Mouse (Mus musculus): Measurements from ENCODE around the gene Bmpr1b. TPM values are rescaled to one million over a fixed set of nuclear protein-coding genes. Genes with fewer than 3 reads are reported as not detected.
A peak's percentile ranks its signal among the peaks of the same experiment; 100 is the strongest.

Bmpr1b gene
- polyA plus RNA-seq, 1 experiment from 2014 or later, result 1.9 TPM

DNA sequence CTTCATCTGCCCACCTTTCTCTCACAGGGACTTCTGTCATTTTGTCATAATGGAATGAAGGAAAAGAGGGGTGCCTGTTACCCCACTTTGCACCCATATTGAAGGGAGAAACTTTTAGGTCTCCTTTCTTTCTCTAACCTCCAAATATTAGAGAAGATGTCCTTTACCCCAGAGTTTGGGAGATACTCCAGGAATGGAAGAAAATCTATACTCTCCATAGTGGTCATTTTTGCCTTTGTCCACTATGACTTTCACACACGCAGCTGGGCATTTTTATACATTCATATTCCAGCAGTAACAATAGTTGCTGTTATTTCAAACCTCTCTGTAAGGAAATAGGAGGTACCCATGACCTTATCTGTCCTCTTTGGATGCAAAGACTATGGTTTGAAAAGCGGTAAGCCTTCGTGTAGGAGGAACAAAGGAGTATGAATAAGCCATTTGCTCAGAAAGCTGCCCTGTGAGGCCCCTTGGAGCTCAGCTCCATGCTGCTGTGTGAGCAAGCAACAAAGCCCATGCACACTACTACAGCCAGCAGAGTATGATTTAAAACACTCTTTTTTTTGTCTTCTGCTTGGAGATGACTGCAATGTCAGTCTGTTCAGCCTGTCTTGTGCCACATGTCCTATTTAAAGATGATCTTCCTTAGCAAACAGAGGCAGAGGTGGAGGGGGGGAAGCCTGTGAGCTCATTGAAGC is 350.5 kb downstream of the Bmpr1b start:
- Histone ChIP-seq H3K4me3 (ENCODE audit: low read depth, low read length) (no peak overlapping the region), H3K4me1 (ENCODE audit: insufficient read depth, low read depth, low read length) (no peaks in the 10 kb centered on the region), H3K36me3 (ENCODE audit: insufficient read depth, low read length) (no peaks in the 10 kb centered on the region), H3K9ac (replicated peaks; ENCODE audit: low read depth) (no peak overlapping the region), H3K4me2 (replicated peaks; ENCODE audit: low read depth, low read length) (no peak overlapping the region), H3K9me3 (ENCODE audit: low read length) (no peaks in the 10 kb centered on the region), H3K27me3 (replicated peaks; ENCODE audit: insufficient read depth, low read length) (no peaks in the 10 kb centered on the region), H3K27ac (ENCODE audit: low read length) (no peak overlapping the region)
- ATAC-seq, result no peak
- TF ChIP-seq CTCF (IDR thresholded peaks at IDR 0.05) (no peak), EP300 (IDR thresholded peaks at IDR 0.05) (no peak)
- WGBS, result 49% methylated on average over 3 of the region's 3 CpGs
- no peak for DNase-seq (ENCODE audit: low spot score)

DNA sequence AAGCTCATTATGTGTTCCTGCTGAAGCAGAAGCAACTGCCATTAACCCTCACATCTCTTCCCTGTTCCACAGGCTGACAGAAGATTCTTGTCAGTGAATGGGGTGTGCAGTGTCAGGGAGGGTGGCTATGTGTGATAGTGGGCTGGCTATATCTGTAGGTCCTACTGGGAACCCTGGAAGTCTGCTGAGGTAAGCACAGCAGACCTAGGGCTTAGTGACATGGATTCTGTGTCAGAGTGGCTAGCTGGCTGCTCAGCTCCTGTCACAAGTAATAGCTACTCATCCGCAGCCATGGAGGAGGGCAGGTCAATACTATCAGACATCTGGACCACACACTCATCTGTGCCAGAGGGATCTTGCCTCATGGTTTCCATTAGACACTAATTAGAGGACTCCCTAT is 354.4 kb downstream of the Bmpr1b start:
- H3K4me3 ChIP-seq (ENCODE audit: low read depth, low read length), result no peak overlapping the region
- no peak for ATAC-seq
- no peak overlapping the region for H3K27ac ChIP-seq (ENCODE audit: low read length)
- no peaks in the 10 kb centered on the region for H3K36me3 ChIP-seq (ENCODE audit: insufficient read depth, low read length)
- H3K4me2 ChIP-seq (replicated peaks; ENCODE audit: low read depth, low read length), result no peak overlapping the region
- H3K27me3 ChIP-seq (replicated peaks; ENCODE audit: insufficient read depth, low read length), result no peaks in the 10 kb centered on the region
- H3K9ac ChIP-seq (replicated peaks; ENCODE audit: low read depth), result no peak overlapping the region
- DNase-seq (ENCODE audit: low spot score), result no peak
- H3K4me1 ChIP-seq (ENCODE audit: insufficient read depth, low read depth, low read length), result no peaks in the 10 kb centered on the region
- TF ChIP-seq CTCF (IDR thresholded peaks at IDR 0.05) (no peak), EP300 (IDR thresholded peaks at IDR 0.05) (no peak)
- no peaks in the 10 kb centered on the region for H3K9me3 ChIP-seq (ENCODE audit: low read length)
- WGBS, result 65% methylated on average over 1 of the region's 1 CpGs

DNA sequence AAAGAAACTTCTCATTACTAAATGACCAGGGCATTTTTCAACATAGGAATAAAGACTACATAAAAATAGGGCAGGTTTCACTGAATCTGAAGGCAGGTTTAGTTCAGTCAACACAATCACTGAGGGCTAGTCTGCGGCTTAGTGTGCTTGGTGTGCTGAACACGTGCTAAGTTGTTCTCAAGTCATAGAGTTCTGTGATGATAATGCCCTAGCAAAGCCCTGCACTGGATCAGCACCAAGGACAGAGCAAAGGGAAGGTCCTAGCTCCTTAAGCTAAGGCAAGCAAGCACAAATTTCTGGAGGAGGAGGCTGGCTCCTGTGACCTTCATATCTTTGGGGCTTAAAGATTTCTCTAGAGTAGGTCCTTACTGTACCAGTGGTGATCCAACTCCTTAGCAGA is 357.9 kb downstream of the Bmpr1b start:
- peak; percentile 65 for DNase-seq (ENCODE audit: low spot score)
- no peaks in the 10 kb centered on the region for H3K4me1 ChIP-seq (ENCODE audit: insufficient read depth, low read depth, low read length)
- no peak overlapping the region for H3K4me3 ChIP-seq (ENCODE audit: low read depth, low read length)
- TF ChIP-seq CTCF (IDR thresholded peaks at IDR 0.05), result no peak
- TF ChIP-seq EP300 (IDR thresholded peaks at IDR 0.05), result no peak
- H3K4me2 ChIP-seq (replicated peaks; ENCODE audit: low read depth, low read length), result no peak overlapping the region
- H3K9ac ChIP-seq (replicated peaks; ENCODE audit: low read depth), result no peak overlapping the region
- H3K27ac ChIP-seq (ENCODE audit: low read length), result no peak overlapping the region
- 32% methylated on average over 2 of the region's 2 CpGs for WGBS
- H3K36me3 ChIP-seq (ENCODE audit: insufficient read depth, low read length), result no peaks in the 10 kb centered on the region
- H3K27me3 ChIP-seq (replicated peaks; ENCODE audit: insufficient read depth, low read length), result no peaks in the 10 kb centered on the region
- ATAC-seq, result no peak
- H3K9me3 ChIP-seq (ENCODE audit: low read length), result no peaks in the 10 kb centered on the region

DNA sequence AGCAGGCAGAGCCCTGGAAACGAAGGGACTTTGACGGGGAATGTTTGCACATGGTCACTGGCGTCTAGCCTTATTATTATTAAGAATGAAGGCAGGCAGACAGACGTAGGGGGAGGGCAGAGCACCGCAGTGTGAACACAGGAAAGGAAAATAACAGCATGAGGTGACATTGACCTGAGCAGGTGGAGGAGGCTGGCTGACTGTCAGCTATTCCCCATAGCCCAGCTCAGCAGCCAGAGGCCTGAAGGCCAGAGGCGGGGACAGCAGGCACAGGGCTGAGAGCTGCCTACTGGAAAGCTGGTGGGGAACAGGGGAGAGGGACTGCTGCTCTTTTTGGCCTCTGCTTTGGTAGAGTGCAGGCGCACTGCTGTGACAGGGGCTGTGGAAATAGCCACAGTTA is 358.3 kb downstream of the Bmpr1b start:
- WGBS, result 48% methylated on average over 7 of the region's 7 CpGs
- H3K4me2 ChIP-seq (replicated peaks; ENCODE audit: low read depth, low read length), result no peak overlapping the region
- no peaks in the 10 kb centered on the region for H3K27me3 ChIP-seq (replicated peaks; ENCODE audit: insufficient read depth, low read length)
- H3K27ac ChIP-seq (ENCODE audit: low read length), result no peak overlapping the region
- no peak overlapping the region for H3K4me3 ChIP-seq (ENCODE audit: low read depth, low read length)
- H3K36me3 ChIP-seq (ENCODE audit: insufficient read depth, low read length), result no peaks in the 10 kb centered on the region
- ATAC-seq (no peak), DNase-seq (ENCODE audit: low spot score) (no peak)
- TF ChIP-seq CTCF (IDR thresholded peaks at IDR 0.05), result no peak
- H3K9ac ChIP-seq (replicated peaks; ENCODE audit: low read depth), result no peak overlapping the region
- H3K9me3 ChIP-seq (ENCODE audit: low read length), result no peaks in the 10 kb centered on the region
- H3K4me1 ChIP-seq (ENCODE audit: insufficient read depth, low read depth, low read length), result no peaks in the 10 kb centered on the region

DNA sequence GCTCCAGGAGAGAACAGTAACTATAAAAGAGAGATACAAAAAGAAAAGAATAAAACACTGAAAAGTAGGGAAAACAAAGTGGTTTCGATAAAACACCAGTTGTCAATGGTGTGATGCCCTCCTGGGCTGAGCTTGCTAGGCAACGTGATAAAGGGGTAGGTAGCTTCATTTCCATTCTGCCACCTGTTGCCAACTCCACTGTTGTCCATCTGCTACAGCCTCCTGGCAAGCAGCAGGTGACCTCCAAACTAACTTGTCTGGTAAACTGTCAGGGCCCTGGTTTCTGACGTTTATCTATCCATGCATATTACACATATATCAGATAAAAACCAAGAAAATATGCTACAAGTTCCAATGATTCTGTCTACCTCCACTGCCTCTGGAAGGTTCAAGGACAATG is 359.6 kb downstream of the Bmpr1b start:
- H3K9me3 ChIP-seq (ENCODE audit: low read length), result no peaks in the 10 kb centered on the region
- TF ChIP-seq EP300 (IDR thresholded peaks at IDR 0.05) (no peak), CTCF (IDR thresholded peaks at IDR 0.05) (no peak)
- H3K36me3 ChIP-seq (ENCODE audit: insufficient read depth, low read length), result no peaks in the 10 kb centered on the region
- H3K4me2 ChIP-seq (replicated peaks; ENCODE audit: low read depth, low read length), result no peak overlapping the region
- no peak overlapping the region for H3K27ac ChIP-seq (ENCODE audit: low read length)
- no peak overlapping the region for H3K9ac ChIP-seq (replicated peaks; ENCODE audit: low read depth)
- DNase-seq (ENCODE audit: low spot score) (no peak), ATAC-seq (no peak)
- no peaks in the 10 kb centered on the region for H3K27me3 ChIP-seq (replicated peaks; ENCODE audit: insufficient read depth, low read length)
- no peak overlapping the region for H3K4me3 ChIP-seq (ENCODE audit: low read depth, low read length)
- H3K4me1 ChIP-seq (ENCODE audit: insufficient read depth, low read depth, low read length), result no peaks in the 10 kb centered on the region
- whole genome bisulfite sequencing, result 62% methylated on average over 3 of the region's 3 CpGs

DNA sequence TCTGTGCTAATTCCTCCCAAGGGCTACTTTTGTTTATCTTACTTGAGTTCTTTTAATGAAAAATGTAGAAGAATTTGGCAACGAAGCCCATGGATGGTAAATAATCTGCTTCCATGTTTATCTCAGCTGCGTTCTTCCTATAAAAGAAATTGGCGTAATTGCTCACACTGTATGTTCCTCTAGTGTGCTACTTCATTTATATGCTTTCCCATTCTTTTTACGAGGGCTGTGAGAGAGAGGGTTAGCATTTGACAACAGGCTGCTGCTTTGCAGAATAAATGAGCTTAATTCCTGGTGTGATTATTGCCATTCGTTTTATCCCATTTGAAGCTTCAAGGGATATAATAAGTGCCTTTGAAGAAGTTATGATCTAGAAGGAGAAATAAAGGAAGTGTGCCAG is 365.1 kb downstream of the Bmpr1b start:
- no peak for DNase-seq (ENCODE audit: low spot score)
- Histone ChIP-seq H3K4me3 (ENCODE audit: low read depth, low read length) (no peak overlapping the region), H3K27me3 (replicated peaks; ENCODE audit: insufficient read depth, low read length) (no peaks in the 10 kb centered on the region), H3K9me3 (ENCODE audit: low read length) (no peaks in the 10 kb centered on the region), H3K27ac (ENCODE audit: low read length) (no peak overlapping the region), H3K9ac (replicated peaks; ENCODE audit: low read depth) (no peak overlapping the region), H3K4me1 (ENCODE audit: insufficient read depth, low read depth, low read length) (no peaks in the 10 kb centered on the region), H3K4me2 (replicated peaks; ENCODE audit: low read depth, low read length) (no peak overlapping the region), H3K36me3 (ENCODE audit: insufficient read depth, low read length) (no peaks in the 10 kb centered on the region)
- WGBS, result 49% methylated on average over 5 of the region's 5 CpGs
- TF ChIP-seq CTCF (IDR thresholded peaks at IDR 0.05) (no peak), EP300 (IDR thresholded peaks at IDR 0.05) (no peak)
- no peak for ATAC-seq

DNA sequence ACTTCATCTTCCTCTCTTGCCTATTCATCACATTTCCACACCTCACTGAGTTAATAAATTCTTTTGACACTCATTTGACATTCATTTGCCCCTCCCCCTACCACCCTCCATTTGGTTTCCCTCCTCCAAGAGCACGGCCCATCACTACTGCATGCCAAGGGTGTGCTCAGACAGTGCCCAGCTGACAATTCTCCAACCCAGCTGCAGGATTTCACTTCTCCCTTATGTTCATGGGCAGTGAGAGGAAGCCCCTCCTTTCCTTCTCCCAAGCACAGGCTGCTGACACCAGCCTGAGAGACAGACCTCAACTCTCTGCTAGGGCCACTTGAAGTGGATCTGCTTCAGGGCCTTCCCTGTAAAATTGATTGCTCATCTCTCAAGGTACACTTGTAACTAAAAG is 371.4 kb downstream of the Bmpr1b start:
- DNase-seq (ENCODE audit: low spot score) (peak; percentile 63), ATAC-seq (peak; percentile 89)
- WGBS, result 16% methylated on average over 1 of the region's 1 CpGs

More for the DNA sequence above, 371.4 kb downstream of the Bmpr1b start:
- Histone ChIP-seq H3K27ac (ENCODE audit: low read length) (no peak overlapping the region), H3K9me3 (ENCODE audit: low read length) (no peaks in the 10 kb centered on the region), H3K9ac (replicated peaks; ENCODE audit: low read depth) (no peak overlapping the region), H3K4me2 (replicated peaks; ENCODE audit: low read depth, low read length) (no peak overlapping the region), H3K36me3 (ENCODE audit: insufficient read depth, low read length) (no peaks in the 10 kb centered on the region), H3K4me1 (ENCODE audit: insufficient read depth, low read depth, low read length) (no peaks in the 10 kb centered on the region), H3K27me3 (replicated peaks; ENCODE audit: insufficient read depth, low read length) (no peaks in the 10 kb centered on the region), H3K4me3 (ENCODE audit: low read depth, low read length) (no peak overlapping the region)
- TF ChIP-seq EP300 (IDR thresholded peaks at IDR 0.05) (no peak), CTCF (IDR thresholded peaks at IDR 0.05) (no peak)

Data from lung, postnatal 0 days (tissue).